Mouse (Mus musculus): ENCODE data around the gene Gm21976. TPM values are rescaled to one million over a fixed set of nuclear protein-coding genes. Genes with fewer than 3 reads are reported as not detected.

Gene Gm21976
- total and polyA plus RNA-seq, 2 experiments from 2014 or later, result not detected

GRCm38 (mm10) chr13:98275646-98276045 is 4.0 kb upstream of the Gm21976 start:
- no peak overlapping the region for H3K9ac ChIP-seq
- DNase-seq, result no peak
- H3K36me3 ChIP-seq (ENCODE audit: insufficient read depth), result peaks cover 43% of the 10 kb centered on the region
- H3K4me3 ChIP-seq (ENCODE audit: low read depth, low read length), result no peak overlapping the region
- no peak overlapping the region for H3K27ac ChIP-seq (ENCODE audit: low read depth, low read length)
- 87% methylated on average over 4 of the region's 4 CpGs for WGBS
- H3K27me3 ChIP-seq (ENCODE audit: insufficient read depth, low read length), result no peaks in the 10 kb centered on the region
- H3K9me3 ChIP-seq (ENCODE audit: low read length), result no peaks in the 10 kb centered on the region
- TF ChIP-seq CTCF (IDR thresholded peaks at IDR 0.05; ENCODE audit: low read depth), result no peak
- no peak for ATAC-seq
- H3K4me1 ChIP-seq (ENCODE audit: insufficient read depth), result no peaks in the 10 kb centered on the region
- H3K4me2 ChIP-seq (ENCODE audit: low read depth), result no peak overlapping the region

GRCm38 (mm10) chr13:98276253-98276652 is 3.4 kb upstream of the Gm21976 start:
- Histone ChIP-seq H3K27ac (ENCODE audit: low read depth, low read length) (no peak overlapping the region), H3K4me1 (ENCODE audit: insufficient read depth) (no peaks in the 10 kb centered on the region), H3K4me2 (ENCODE audit: low read depth) (no peak overlapping the region), H3K9ac (no peak overlapping the region), H3K4me3 (ENCODE audit: low read depth, low read length) (no peak overlapping the region), H3K36me3 (ENCODE audit: insufficient read depth) (peaks cover 39% of the 10 kb centered on the region), H3K9me3 (ENCODE audit: low read length) (no peaks in the 10 kb centered on the region), H3K27me3 (ENCODE audit: insufficient read depth, low read length) (no peaks in the 10 kb centered on the region)
- no peak for ATAC-seq
- no peak for DNase-seq
- no peak for TF ChIP-seq CTCF (IDR thresholded peaks at IDR 0.05; ENCODE audit: low read depth)
- 90% methylated on average over 7 of the region's 7 CpGs for WGBS

- no peak for TF ChIP-seq CTCF (IDR thresholded peaks at IDR 0.05; ENCODE audit: low read depth)
- no peak overlapping the region for H3K27ac ChIP-seq (ENCODE audit: low read depth, low read length)
- H3K4me3 ChIP-seq (ENCODE audit: low read depth, low read length), result no peak overlapping the region
- no peaks in the 10 kb centered on the region for H3K27me3 ChIP-seq (ENCODE audit: insufficient read depth, low read length)
- ATAC-seq (no peak), DNase-seq (no peak)
- no peak overlapping the region for H3K9ac ChIP-seq
- H3K4me2 ChIP-seq (ENCODE audit: low read depth), result no peak overlapping the region
- no peaks in the 10 kb centered on the region for H3K4me1 ChIP-seq (ENCODE audit: insufficient read depth)
- H3K9me3 ChIP-seq (ENCODE audit: low read length), result no peaks in the 10 kb centered on the region
- 89% methylated on average over 2 of the region's 2 CpGs for WGBS
- peaks cover 28% of the 10 kb centered on the region for H3K36me3 ChIP-seq (ENCODE audit: insufficient read depth)
Measured at GRCm38 (mm10) chr13:98277501-98277900, 2.2 kb upstream of the Gm21976 start.

- no peak overlapping the region for H3K9ac ChIP-seq
- DNase-seq (no peak), ATAC-seq (no peak)
Measured at GRCm38 (mm10) chr13:98280990-98281650, 1.4 kb downstream of the Gm21976 start.

GRCm38 (mm10) chr13:98290719-98291118 is 11.0 kb downstream of the Gm21976 start:
- Histone ChIP-seq H3K4me2 (ENCODE audit: low read depth) (no peak overlapping the region), H3K36me3 (ENCODE audit: insufficient read depth) (no peaks in the 10 kb centered on the region), H3K9ac (no peak overlapping the region), H3K27me3 (ENCODE audit: insufficient read depth, low read length) (no peaks in the 10 kb centered on the region), H3K27ac (ENCODE audit: low read depth, low read length) (no peak overlapping the region), H3K4me3 (ENCODE audit: low read depth, low read length) (no peak overlapping the region), H3K9me3 (ENCODE audit: low read length) (no peaks in the 10 kb centered on the region), H3K4me1 (ENCODE audit: insufficient read depth) (no peaks in the 10 kb centered on the region)
- WGBS, result 43% methylated on average over 2 of the region's 2 CpGs
- no peak for DNase-seq
- peak; percentile 36 for TF ChIP-seq CTCF (IDR thresholded peaks at IDR 0.05; ENCODE audit: low read depth)
- ATAC-seq, result no peak

More at GRCm38 (mm10) chr13:98280990-98281650, 1.4 kb downstream of the Gm21976 start:
- Histone ChIP-seq H3K4me2 (ENCODE audit: low read depth) (no peak overlapping the region), H3K4me3 (ENCODE audit: low read depth, low read length) (no peak overlapping the region), H3K36me3 (ENCODE audit: insufficient read depth) (no peaks in the 10 kb centered on the region), H3K27ac (ENCODE audit: low read depth, low read length) (no peak overlapping the region), H3K27me3 (ENCODE audit: insufficient read depth, low read length) (no peaks in the 10 kb centered on the region), H3K9me3 (ENCODE audit: low read length) (no peaks in the 10 kb centered on the region), H3K4me1 (ENCODE audit: insufficient read depth) (no peaks in the 10 kb centered on the region)
- TF ChIP-seq CTCF (IDR thresholded peaks at IDR 0.05; ENCODE audit: low read depth), result no peak
- WGBS, result 80% methylated on average over 12 of the region's 12 CpGs

- WGBS, result 85% methylated on average over 8 of the region's 8 CpGs
- Histone ChIP-seq H3K9ac (no peak overlapping the region), H3K4me1 (ENCODE audit: insufficient read depth) (no peaks in the 10 kb centered on the region), H3K9me3 (ENCODE audit: low read length) (no peaks in the 10 kb centered on the region), H3K4me2 (ENCODE audit: low read depth) (no peak overlapping the region), H3K4me3 (ENCODE audit: low read depth, low read length) (no peak overlapping the region), H3K36me3 (ENCODE audit: insufficient read depth) (no peaks in the 10 kb centered on the region), H3K27ac (ENCODE audit: low read depth, low read length) (no peak overlapping the region), H3K27me3 (ENCODE audit: insufficient read depth, low read length) (no peaks in the 10 kb centered on the region)
- ATAC-seq (no peak), DNase-seq (no peak)
- no peak for TF ChIP-seq CTCF (IDR thresholded peaks at IDR 0.05; ENCODE audit: low read depth)
Measured at GRCm38 (mm10) chr13:98291712-98292111, 12.0 kb downstream of the Gm21976 start.

GRCm38 (mm10) chr13:98296072-98296471 is 16.4 kb downstream of the Gm21976 start:
- H3K36me3 ChIP-seq (ENCODE audit: insufficient read depth), result no peaks in the 10 kb centered on the region
- no peak for TF ChIP-seq CTCF (IDR thresholded peaks at IDR 0.05; ENCODE audit: low read depth)
- H3K27ac ChIP-seq (ENCODE audit: low read depth, low read length), result no peak overlapping the region
- DNase-seq, result no peak
- no peaks in the 10 kb centered on the region for H3K4me1 ChIP-seq (ENCODE audit: insufficient read depth)
- no peak for ATAC-seq
- H3K4me2 ChIP-seq (ENCODE audit: low read depth), result no peak overlapping the region
- H3K4me3 ChIP-seq (ENCODE audit: low read depth, low read length), result no peak overlapping the region
- H3K27me3 ChIP-seq (ENCODE audit: insufficient read depth, low read length), result no peaks in the 10 kb centered on the region
- WGBS, result 47% methylated on average over 5 of the region's 5 CpGs
- H3K9me3 ChIP-seq (ENCODE audit: low read length), result no peaks in the 10 kb centered on the region
- H3K9ac ChIP-seq, result no peak overlapping the region
